Mouse (Mus musculus) olfactory bulb, adult 2 months (tissue): Measurements from ENCODE around the gene Cryzl2.

ENCODE experiments used
- CTCF ChIP-seq: fragments of 200-500 bp; IDR thresholded peaks from 2 replicates; pipeline ENCODE4 v1.5.1; 2012; ENCODE audit warnings: low read depth, mild to moderate bottlenecking, low read length, moderate library complexity; ENCODE audit not compliant: insufficient read depth
- POLR2A ChIP-seq: fragments of 200-500 bp; IDR thresholded peaks from 2 replicates; pipeline ENCODE4 v1.6.1; 2012; ENCODE audit warnings: mild to moderate bottlenecking, low read depth, low read length, moderate library complexity; ENCODE audit not compliant: insufficient read depth

GRCm38 (mm10) chr1:157459904-157460303 is 1.5 kb downstream of the Cryzl2 start:
- no peak for TF ChIP-seq CTCF
- no peak for TF ChIP-seq POLR2A
